Mouse (Mus musculus): ENCODE results near the gene Pttg1.

DNA sequence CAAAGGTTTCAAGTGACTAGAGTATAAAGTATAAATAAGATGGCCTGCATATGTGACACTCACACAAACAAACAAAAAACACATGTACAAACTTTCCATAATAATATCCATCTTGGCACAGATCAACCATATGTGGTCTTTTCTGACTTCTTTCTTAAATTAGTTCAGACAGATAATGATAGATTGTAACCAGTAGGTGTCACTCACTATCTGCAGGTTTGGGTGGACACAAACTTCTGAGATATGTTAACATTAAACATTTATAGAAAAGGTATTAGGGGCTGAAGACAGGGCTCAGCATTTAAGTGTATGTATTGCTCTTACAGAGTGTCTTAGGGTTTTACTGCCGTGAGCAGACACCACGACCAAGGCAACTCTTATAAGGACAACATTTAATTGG, 26.2 kb upstream of the Pttg1 start:
- no peak for TF ChIP-seq TCF12 (IDR thresholded peaks at IDR 0.05; ENCODE audit: low read depth, low read length)
- TF ChIP-seq ZNF384 (IDR thresholded peaks at IDR 0.05; ENCODE audit: low read depth, low read length) = no peak
- no peak for TF ChIP-seq RCOR1 (conservative IDR thresholded peaks at IDR 0.05; ENCODE audit: low read depth, low read length)
- no peak for TF ChIP-seq POLR2A (IDR thresholded peaks at IDR 0.05; ENCODE audit: low read depth, low read length)
- TF ChIP-seq CTCF (conservative IDR thresholded peaks at IDR 0.05 in 1 of 2, IDR thresholded peaks at IDR 0.05 in 1 of 2; ENCODE audit: low read depth in 2 of 2, low read length in 2 of 2) = peak in 1 of 2 experiments; percentile 27; a peak in 1 of 4 replicates
- TF ChIP-seq CHD2 (IDR thresholded peaks at IDR 0.05; ENCODE audit: low read length) = no peak
- TF ChIP-seq CHD1 (IDR thresholded peaks at IDR 0.05; ENCODE audit: low read depth, low read length) = no peak
- no peak for TF ChIP-seq GABPA (IDR thresholded peaks at IDR 0.05; ENCODE audit: insufficient replicate concordance, low read depth, low read length)
- TF ChIP-seq MAX (IDR thresholded peaks at IDR 0.05; ENCODE audit: low read length) = no peak
- no peak for TF ChIP-seq USF1 (IDR thresholded peaks at IDR 0.05; ENCODE audit: low read depth, low read length)
